Mouse (Mus musculus): Measurements from ENCODE around the gene Phrf1. TPM values are rescaled to one million over a fixed set of nuclear protein-coding genes. Genes with fewer than 3 reads are reported as not detected.

Gene Phrf1
- polyA plus RNA-seq, 1 experiment from 2014 or later: 87.1 TPM

GRCm38 (mm10) chr7:141264041-141264700 is 35.6 kb downstream of the Phrf1 start:
- H3K27me3 ChIP-seq: no peaks in the 10 kb centered on the region
- 69% methylated on average over 11 of the region's 11 CpGs for WGBS
- no peak overlapping the region for H3K27ac ChIP-seq
- peaks cover 16% of the 10 kb centered on the region; the same call in 1 of the 2 replicates for H3K4me1 ChIP-seq
- H3K9me3 ChIP-seq: no peaks in the 10 kb centered on the region
- H3K9ac ChIP-seq: no peak overlapping the region
- H3K4me2 ChIP-seq (replicated peaks): no peak overlapping the region
- no peak for ATAC-seq (ENCODE audit: insufficient number of reproducible peaks, insufficient read depth, low FRiP score, low TSS enrichment)
- no peak overlapping the region for H3K4me3 ChIP-seq
- H3K36me3 ChIP-seq: peaks cover 50% of the 10 kb centered on the region

GRCm38 (mm10) chr7:141264761-141265410 is 36.3 kb downstream of the Phrf1 start:
- no peak overlapping the region for H3K9ac ChIP-seq
- no peak overlapping the region for H3K27ac ChIP-seq
- no peaks in the 10 kb centered on the region for H3K27me3 ChIP-seq
- peaks cover 16% of the 10 kb centered on the region; the same call in 1 of the 2 replicates for H3K4me1 ChIP-seq
- H3K36me3 ChIP-seq: peaks cover 42% of the 10 kb centered on the region
- 31% methylated on average over 12 of the region's 12 CpGs for WGBS
- H3K4me3 ChIP-seq: no peak overlapping the region
- ATAC-seq (ENCODE audit: insufficient number of reproducible peaks, insufficient read depth, low FRiP score, low TSS enrichment): no peak
- no peaks in the 10 kb centered on the region for H3K9me3 ChIP-seq
- H3K4me2 ChIP-seq (replicated peaks): no peak overlapping the region

- H3K27ac ChIP-seq: no peak overlapping the region
- H3K36me3 ChIP-seq: peaks cover 38% of the 10 kb centered on the region
- H3K9me3 ChIP-seq: no peaks in the 10 kb centered on the region
- H3K4me2 ChIP-seq (replicated peaks): peak overlapping the region; percentile 70; the same call in 1 of the 2 replicates
- WGBS: 38% methylated on average over 11 of the region's 11 CpGs
- peaks cover 16% of the 10 kb centered on the region; the same call in 1 of the 2 replicates for H3K4me1 ChIP-seq
- ATAC-seq (ENCODE audit: insufficient number of reproducible peaks, insufficient read depth, low FRiP score, low TSS enrichment): no peak
- H3K27me3 ChIP-seq: no peaks in the 10 kb centered on the region
- H3K9ac ChIP-seq: 0 out of 2 replicates have a peak overlapping the region, but pooled peaks have one; percentile 4
- H3K4me3 ChIP-seq: no peak overlapping the region
Observed at GRCm38 (mm10) chr7:141265411-141265738, 36.8 kb downstream of the Phrf1 start.

GRCm38 (mm10) chr7:141265739-141266561 is 37.4 kb downstream of the Phrf1 start, which contains the start of gene Irf7:
Irf7 (minus strand) TSS chr7:141266481.
- H3K4me1 ChIP-seq: peaks cover 16% of the 10 kb centered on the region; the same call in 1 of the 2 replicates
- H3K27me3 ChIP-seq: no peaks in the 10 kb centered on the region
- 12% methylated on average over 25 of the region's 25 CpGs for WGBS
- H3K4me3 ChIP-seq: peak within 1 kb of the TSS; percentile 34
- peak within 1 kb of the TSS; percentile 47 for H3K9ac ChIP-seq
- H3K36me3 ChIP-seq: peaks cover 32% of the 10 kb centered on the region
- H3K4me2 ChIP-seq (replicated peaks): peak within 1 kb of the TSS; percentile 70
- H3K9me3 ChIP-seq: no peaks in the 10 kb centered on the region
- no peak within 1 kb of the TSS for H3K27ac ChIP-seq
- peak; percentile 17; the same call in 1 of the 2 replicates for ATAC-seq (ENCODE audit: insufficient number of reproducible peaks, insufficient read depth, low FRiP score, low TSS enrichment)

- no peak overlapping the region for H3K4me3 ChIP-seq
- no peak for ATAC-seq (ENCODE audit: insufficient number of reproducible peaks, insufficient read depth, low FRiP score, low TSS enrichment)
- no peaks in the 10 kb centered on the region for H3K9me3 ChIP-seq
- WGBS: 79% methylated on average over 24 of the region's 24 CpGs
- no peak overlapping the region for H3K4me2 ChIP-seq (replicated peaks)
- peaks cover 5% of the 10 kb centered on the region for H3K36me3 ChIP-seq
- H3K27ac ChIP-seq: no peak overlapping the region
- H3K27me3 ChIP-seq: no peaks in the 10 kb centered on the region
- H3K4me1 ChIP-seq: peaks cover 16% of the 10 kb centered on the region; the same call in 1 of the 2 replicates
- H3K9ac ChIP-seq: no peak overlapping the region
Observed at GRCm38 (mm10) chr7:141268466-141269272, 40.1 kb downstream of the Phrf1 start.

GRCm38 (mm10) chr7:141269273-141269545 is 40.6 kb downstream of the Phrf1 start:
- no peak overlapping the region for H3K4me2 ChIP-seq (replicated peaks)

GRCm38 (mm10) chr7:141270631-141271030 is 42.0 kb downstream of the Phrf1 start:
- no peaks in the 10 kb centered on the region for H3K36me3 ChIP-seq
- H3K4me3 ChIP-seq: no peak overlapping the region
- H3K9ac ChIP-seq: no peak overlapping the region
- peaks cover 9% of the 10 kb centered on the region; the same call in 1 of the 2 replicates for H3K4me1 ChIP-seq
- no peaks in the 10 kb centered on the region for H3K9me3 ChIP-seq
- no peak overlapping the region for H3K27ac ChIP-seq
- 84% methylated on average over 3 of the region's 3 CpGs for WGBS
- ATAC-seq (ENCODE audit: insufficient number of reproducible peaks, insufficient read depth, low FRiP score, low TSS enrichment): no peak
- H3K27me3 ChIP-seq: no peaks in the 10 kb centered on the region
- H3K4me2 ChIP-seq (replicated peaks): no peak overlapping the region

More at GRCm38 (mm10) chr7:141269273-141269545, 40.6 kb downstream of the Phrf1 start:
- H3K4me1 ChIP-seq: peaks cover 16% of the 10 kb centered on the region; the same call in 1 of the 2 replicates
- no peak for ATAC-seq (ENCODE audit: insufficient number of reproducible peaks, insufficient read depth, low FRiP score, low TSS enrichment)
- H3K36me3 ChIP-seq: no peaks in the 10 kb centered on the region
- H3K27me3 ChIP-seq: no peaks in the 10 kb centered on the region
- H3K27ac ChIP-seq: no peak overlapping the region
- 82% methylated on average over 14 of the region's 14 CpGs for WGBS
- H3K9me3 ChIP-seq: no peaks in the 10 kb centered on the region
- no peak overlapping the region for H3K4me3 ChIP-seq
- H3K9ac ChIP-seq: no peak overlapping the region

- Histone ChIP-seq H3K36me3 (no peaks in the 10 kb centered on the region), H3K4me3 (no peak overlapping the region), H3K9ac (no peak overlapping the region), H3K9me3 (no peaks in the 10 kb centered on the region), H3K27me3 (0 out of 2 replicates have a peak, but pooled peaks cover 11% of the 10 kb centered on the region), H3K27ac (no peak overlapping the region), H3K4me2 (replicated peaks) (no peak overlapping the region), H3K4me1 (0 out of 2 replicates have a peak, but pooled peaks cover 6% of the 10 kb centered on the region)
- ATAC-seq (ENCODE audit: insufficient number of reproducible peaks, insufficient read depth, low FRiP score, low TSS enrichment): no peak
- 76% methylated on average over 9 of the region's 9 CpGs for WGBS
Observed at GRCm38 (mm10) chr7:141275356-141275755, 46.8 kb downstream of the Phrf1 start.

GRCm38 (mm10) chr7:141276546-141276945 is 48.0 kb downstream of the Phrf1 start, which contains the start of gene Cdhr5:
Cdhr5 (minus strand) TSS chr7:141276786.
- ATAC-seq (ENCODE audit: insufficient number of reproducible peaks, insufficient read depth, low FRiP score, low TSS enrichment): no peak
- no peak within 1 kb of the TSS for H3K9ac ChIP-seq
- no peaks in the 10 kb centered on the region for H3K36me3 ChIP-seq
- H3K4me1 ChIP-seq: 0 out of 2 replicates have a peak, but pooled peaks cover 6% of the 10 kb centered on the region
- H3K4me2 ChIP-seq (replicated peaks): no peak within 1 kb of the TSS
- 64% methylated on average over 11 of the region's 11 CpGs for WGBS
- H3K27me3 ChIP-seq: 0 out of 2 replicates have a peak, but pooled peaks cover 11% of the 10 kb centered on the region
- H3K27ac ChIP-seq: no peak within 1 kb of the TSS
- no peak within 1 kb of the TSS for H3K4me3 ChIP-seq
- H3K9me3 ChIP-seq: no peaks in the 10 kb centered on the region

GRCm38 (mm10) chr7:141277701-141278678 is 49.4 kb downstream of the Phrf1 start:
- Histone ChIP-seq H3K9me3 (no peaks in the 10 kb centered on the region), H3K9ac (0 out of 2 replicates have a peak overlapping the region, but pooled peaks have one; percentile 43), H3K4me2 (replicated peaks) (peak overlapping the region; percentile 96), H3K27me3 (0 out of 2 replicates have a peak, but pooled peaks cover 11% of the 10 kb centered on the region), H3K4me3 (no peak overlapping the region), H3K27ac (no peak overlapping the region), H3K36me3 (no peaks in the 10 kb centered on the region), H3K4me1 (0 out of 2 replicates have a peak, but pooled peaks cover 6% of the 10 kb centered on the region)
- WGBS: 76% methylated on average over 11 of the region's 11 CpGs
- ATAC-seq (ENCODE audit: insufficient number of reproducible peaks, insufficient read depth, low FRiP score, low TSS enrichment): no peak

Data from embryonic facial prominence, embryonic 12.5 days (tissue).